Mouse (Mus musculus): ENCODE data around the gene Grm1.

Grm1 gene

GRCm38 (mm10) chr10:10834828-10835227 is 247.3 kb downstream of the Grm1 start:
- DNase-seq (ENCODE audit: inconsistent age in 2 of 2, low spot score in 1 of 2): no peak

GRCm38 (mm10) chr10:10831141-10831540 is 251.0 kb downstream of the Grm1 start:
- DNase-seq (ENCODE audit: inconsistent age in 2 of 2, low spot score in 1 of 2): no peak

GRCm38 (mm10) chr10:10827308-10827707 is 254.8 kb downstream of the Grm1 start:
- DNase-seq (ENCODE audit: inconsistent age in 2 of 2, low spot score in 1 of 2): no peak

GRCm38 (mm10) chr10:10818061-10818460 is 264.1 kb downstream of the Grm1 start:
- no peak for DNase-seq (ENCODE audit: inconsistent age in 2 of 2, low spot score in 1 of 2)

GRCm38 (mm10) chr10:10814631-10815216 is 267.4 kb downstream of the Grm1 start:
- DNase-seq (ENCODE audit: inconsistent age in 2 of 2, low spot score in 1 of 2): peak in 1 of 2 experiments; percentile 18

- DNase-seq (ENCODE audit: inconsistent age in 2 of 2, low spot score in 1 of 2): peak; percentile 33 to 75
Observed at GRCm38 (mm10) chr10:10812750-10813711, 269.1 kb downstream of the Grm1 start.

GRCm38 (mm10) chr10:10809777-10810176 is 272.4 kb downstream of the Grm1 start:
- no peak for DNase-seq (ENCODE audit: inconsistent age in 2 of 2, low spot score in 1 of 2)

GRCm38 (mm10) chr10:10795321-10795720 is 286.8 kb downstream of the Grm1 start:
- no peak for DNase-seq (ENCODE audit: inconsistent age in 2 of 2, low spot score in 1 of 2)

- DNase-seq (ENCODE audit: inconsistent age in 2 of 2, low spot score in 1 of 2): no peak
Observed at GRCm38 (mm10) chr10:10790458-10790857, 291.7 kb downstream of the Grm1 start.

- no peak for DNase-seq (ENCODE audit: inconsistent age in 2 of 2, low spot score in 1 of 2)
Observed at GRCm38 (mm10) chr10:10789967-10790366, 292.2 kb downstream of the Grm1 start.

- no peak for DNase-seq (ENCODE audit: inconsistent age in 2 of 2, low spot score in 1 of 2)
Observed at GRCm38 (mm10) chr10:10787906-10788416, 294.2 kb downstream of the Grm1 start.

GRCm38 (mm10) chr10:10785122-10785521 is 297.0 kb downstream of the Grm1 start:
- DNase-seq (ENCODE audit: inconsistent age in 2 of 2, low spot score in 1 of 2): no peak

GRCm38 (mm10) chr10:10774827-10775226 is 307.3 kb downstream of the Grm1 start:
- no peak for DNase-seq (ENCODE audit: inconsistent age in 2 of 2, low spot score in 1 of 2)

- no peak for DNase-seq (ENCODE audit: inconsistent age in 2 of 2, low spot score in 1 of 2)
Observed at GRCm38 (mm10) chr10:10763015-10763414, 319.1 kb downstream of the Grm1 start.

GRCm38 (mm10) chr10:10761274-10761673 is 320.9 kb downstream of the Grm1 start:
- DNase-seq (ENCODE audit: inconsistent age in 2 of 2, low spot score in 1 of 2): no peak

GRCm38 (mm10) chr10:10760801-10761200 is 321.4 kb downstream of the Grm1 start:
- no peak for DNase-seq (ENCODE audit: inconsistent age in 2 of 2, low spot score in 1 of 2)

GRCm38 (mm10) chr10:10751033-10751432 is 331.1 kb downstream of the Grm1 start:
- DNase-seq (ENCODE audit: inconsistent age in 2 of 2, low spot score in 1 of 2): no peak

- DNase-seq (ENCODE audit: inconsistent age in 2 of 2, low spot score in 1 of 2): no peak
Observed at GRCm38 (mm10) chr10:10744097-10744496, 338.1 kb downstream of the Grm1 start.

GRCm38 (mm10) chr10:10742172-10742571 is 340.0 kb downstream of the Grm1 start:
- no peak for DNase-seq (ENCODE audit: inconsistent age in 2 of 2, low spot score in 1 of 2)

GRCm38 (mm10) chr10:10741314-10741713 is 340.8 kb downstream of the Grm1 start:
- DNase-seq (ENCODE audit: inconsistent age in 2 of 2, low spot score in 1 of 2): no peak

- DNase-seq (ENCODE audit: inconsistent age in 2 of 2, low spot score in 1 of 2): no peak
Observed at GRCm38 (mm10) chr10:10740729-10741128, 341.4 kb downstream of the Grm1 start.
